Mouse (Mus musculus) midbrain, embryonic 13.5 days (tissue): ENCODE data around the gene Lrguk. TPM values are rescaled to one million over a fixed set of nuclear protein-coding genes. Genes with fewer than 3 reads are reported as not detected.

Experiments
- ATAC-seq: fragments of 200-750 bp; cut with Nextera tagmentation; 2 replicates; pipeline ENCODE4 v1.8.0; 2017; ENCODE audit warnings: mild to moderate bottlenecking, moderate TSS enrichment, moderate library complexity
- H3K27ac ChIP-seq: fragments of 300-500 bp; sonication (generic); 2 replicates; pipeline ENCODE4 v1.5.1; 2015; ENCODE audit warnings: inconsistent platforms, mild to moderate bottlenecking, moderate library complexity
- H3K27me3 ChIP-seq: fragments of 300-500 bp; sonication (generic); 2 replicates; pipeline ENCODE4 v1.6.1; 2015; ENCODE audit warnings: mild to moderate bottlenecking, inconsistent platforms
- H3K36me3 ChIP-seq: fragments of 300-500 bp; sonication (generic); 2 replicates; pipeline ENCODE4 v1.6.1; 2015; ENCODE audit warnings: mild to moderate bottlenecking, inconsistent platforms
- H3K4me1 ChIP-seq: fragments of 300-500 bp; sonication (generic); replicated peaks from 2 replicates; pipeline ENCODE4 v1.6.1; 2015; ENCODE audit warnings: inconsistent platforms
- H3K4me2 ChIP-seq: fragments of 300-500 bp; sonication (generic); replicated peaks from 2 replicates; pipeline ENCODE4 v1.6.1; 2015; ENCODE audit warnings: moderate library complexity, mild to moderate bottlenecking, inconsistent platforms
- H3K4me3 ChIP-seq: fragments of 300-500 bp; sonication (generic); replicated peaks from 2 replicates; pipeline ENCODE4 v1.5.1; 2015; ENCODE audit warnings: mild to moderate bottlenecking, inconsistent platforms
- H3K9ac ChIP-seq: fragments of 300-500 bp; sonication (generic); replicated peaks from 2 replicates; pipeline ENCODE4 v1.6.1; 2015; ENCODE audit warnings: mild to moderate bottlenecking, inconsistent platforms
- H3K9me3 ChIP-seq: fragments of 300-500 bp; sonication (generic); 2 replicates; pipeline ENCODE4 v1.6.1; 2016; ENCODE audit warnings: mild to moderate bottlenecking, inconsistent platforms
- WGBS: fragments of 180-500 bp; shearing (Covaris S2); methylation state at CpG from one replicate; pipeline ENCODE4 v1.1.7; 2015; 5-methylcytosine and 5-hydroxymethylcytosine counted together
- polyA plus RNA-seq: library from polyadenylated mRNA; unstranded; fragments of >200 nt; fragmentation: Nextera tagmentation; extraction: Ambion mirVana; gene quantifications from 2 replicates; pipeline ENCODE4 v1.2.1, GENCODE M21; 2015

Lrguk gene
- polyA plus RNA-seq, 1 experiment from 2014 or later: 0.52 TPM

- H3K9me3 ChIP-seq: no peaks in the 10 kb centered on the region
- H3K4me3 ChIP-seq: no peak overlapping the region
- ATAC-seq: peak; percentile 43; the same call in 1 of the 2 replicates
- peak overlapping the region; percentile 66 for H3K27ac ChIP-seq
- WGBS: 56% methylated on average over 18 of the region's 18 CpGs
- peaks cover 17% of the 10 kb centered on the region for H3K36me3 ChIP-seq
- H3K4me2 ChIP-seq: no peak overlapping the region; the same call in 1 of the 2 replicates
- H3K4me1 ChIP-seq: peaks cover 36% of the 10 kb centered on the region
- no peaks in the 10 kb centered on the region for H3K27me3 ChIP-seq
- no peak overlapping the region for H3K9ac ChIP-seq
Observed at GRCm38 (mm10) chr6:34153069-34154052, 124.1 kb downstream of the Lrguk start.

GRCm38 (mm10) chr6:34154202-34154601, 125.0 kb downstream of the Lrguk start:
- H3K4me2 ChIP-seq: no peak overlapping the region
- peak; percentile 53; the same call in 1 of the 2 replicates for ATAC-seq
- peaks cover 24% of the 10 kb centered on the region for H3K36me3 ChIP-seq
- H3K4me3 ChIP-seq: no peak overlapping the region
- WGBS: 47% methylated on average over 3 of the region's 3 CpGs
- no peaks in the 10 kb centered on the region for H3K9me3 ChIP-seq
- H3K27ac ChIP-seq: peak overlapping the region; percentile 66; the same call in 1 of the 2 replicates
- H3K9ac ChIP-seq: no peak overlapping the region
- H3K4me1 ChIP-seq: peaks cover 36% of the 10 kb centered on the region
- no peaks in the 10 kb centered on the region for H3K27me3 ChIP-seq

- Histone ChIP-seq H3K9me3 (no peaks in the 10 kb centered on the region), H3K36me3 (peaks cover 34% of the 10 kb centered on the region), H3K27ac (no peak overlapping the region), H3K27me3 (no peaks in the 10 kb centered on the region), H3K9ac (no peak overlapping the region), H3K4me2 (no peak overlapping the region), H3K4me3 (no peak overlapping the region), H3K4me1 (peaks cover 36% of the 10 kb centered on the region)
- WGBS: 94% methylated on average over 15 of the region's 15 CpGs
- ATAC-seq: no peak
Observed at GRCm38 (mm10) chr6:34155137-34155804, 126.0 kb downstream of the Lrguk start.

- no peak overlapping the region for H3K4me2 ChIP-seq
- peaks cover 42% of the 10 kb centered on the region for H3K36me3 ChIP-seq
- ATAC-seq: no peak
- H3K9me3 ChIP-seq: no peaks in the 10 kb centered on the region
- no peak overlapping the region for H3K4me3 ChIP-seq
- H3K4me1 ChIP-seq: peaks cover 36% of the 10 kb centered on the region
- no peak overlapping the region; the same call in 1 of the 2 replicates for H3K27ac ChIP-seq
- no peak overlapping the region for H3K9ac ChIP-seq
- no peaks in the 10 kb centered on the region for H3K27me3 ChIP-seq
- WGBS: 85% methylated on average over 5 of the region's 5 CpGs
Observed at GRCm38 (mm10) chr6:34156057-34156456, 126.8 kb downstream of the Lrguk start.

GRCm38 (mm10) chr6:34156841-34157748, 127.8 kb downstream of the Lrguk start:
- Histone ChIP-seq H3K4me3 (no peak overlapping the region), H3K9ac (no peak overlapping the region), H3K27me3 (no peaks in the 10 kb centered on the region), H3K9me3 (no peaks in the 10 kb centered on the region), H3K36me3 (peaks cover 51% of the 10 kb centered on the region), H3K27ac (no peak overlapping the region), H3K4me1 (peaks cover 36% of the 10 kb centered on the region), H3K4me2 (no peak overlapping the region)
- no peak for ATAC-seq
- WGBS: 78% methylated on average over 14 of the region's 14 CpGs

- Histone ChIP-seq H3K4me1 (peaks cover 8% of the 10 kb centered on the region), H3K4me3 (no peak overlapping the region), H3K36me3 (peaks cover 67% of the 10 kb centered on the region), H3K9me3 (no peaks in the 10 kb centered on the region), H3K27me3 (no peaks in the 10 kb centered on the region), H3K4me2 (no peak overlapping the region), H3K9ac (no peak overlapping the region), H3K27ac (no peak overlapping the region)
- no peak for ATAC-seq
- WGBS: 91% methylated on average over 23 of the region's 23 CpGs
Observed at GRCm38 (mm10) chr6:34159998-34160815, 131.0 kb downstream of the Lrguk start.

- Histone ChIP-seq H3K27me3 (no peaks in the 10 kb centered on the region), H3K4me3 (no peak overlapping the region), H3K9ac (no peak overlapping the region), H3K27ac (no peak overlapping the region), H3K4me1 (peaks cover 8% of the 10 kb centered on the region), H3K36me3 (peaks cover 74% of the 10 kb centered on the region), H3K9me3 (no peaks in the 10 kb centered on the region), H3K4me2 (no peak overlapping the region)
- WGBS: 97% methylated on average over 7 of the region's 7 CpGs
- no peak for ATAC-seq
Observed at GRCm38 (mm10) chr6:34160816-34161310, 131.6 kb downstream of the Lrguk start.

- no peaks in the 10 kb centered on the region for H3K27me3 ChIP-seq
- peaks cover 5% of the 10 kb centered on the region for H3K4me1 ChIP-seq
- no peak overlapping the region for H3K4me2 ChIP-seq
- no peak overlapping the region for H3K4me3 ChIP-seq
- peaks cover 80% of the 10 kb centered on the region for H3K36me3 ChIP-seq
- ATAC-seq: no peak
- H3K27ac ChIP-seq: no peak overlapping the region
- WGBS: 95% methylated on average over 7 of the region's 7 CpGs
- H3K9me3 ChIP-seq: no peaks in the 10 kb centered on the region
- H3K9ac ChIP-seq: no peak overlapping the region
Observed at GRCm38 (mm10) chr6:34161511-34161910, 132.3 kb downstream of the Lrguk start.

- Histone ChIP-seq H3K4me3 (no peak overlapping the region), H3K9ac (no peak overlapping the region), H3K27me3 (no peaks in the 10 kb centered on the region), H3K4me2 (no peak overlapping the region), H3K36me3 (peaks cover 81% of the 10 kb centered on the region), H3K9me3 (no peaks in the 10 kb centered on the region), H3K27ac (no peak overlapping the region), H3K4me1 (no peaks in the 10 kb centered on the region)
- ATAC-seq: no peak
- 82% methylated on average over 2 of the region's 2 CpGs for WGBS
Observed at GRCm38 (mm10) chr6:34162607-34163006, 133.4 kb downstream of the Lrguk start.

- Histone ChIP-seq H3K27me3 (no peaks in the 10 kb centered on the region), H3K4me3 (no peak overlapping the region), H3K4me2 (no peak overlapping the region), H3K27ac (no peak overlapping the region), H3K9ac (no peak overlapping the region), H3K36me3 (peaks cover 77% of the 10 kb centered on the region), H3K4me1 (no peaks in the 10 kb centered on the region), H3K9me3 (no peaks in the 10 kb centered on the region)
- no peak for ATAC-seq
- 93% methylated on average over 9 of the region's 9 CpGs for WGBS
Observed at GRCm38 (mm10) chr6:34163014-34163413, 133.8 kb downstream of the Lrguk start.

GRCm38 (mm10) chr6:34168834-34169233, 139.6 kb downstream of the Lrguk start:
- WGBS: 79% methylated on average over 3 of the region's 3 CpGs

More at GRCm38 (mm10) chr6:34168834-34169233, 139.6 kb downstream of the Lrguk start:
- ATAC-seq: no peak
- Histone ChIP-seq H3K9me3 (no peaks in the 10 kb centered on the region), H3K4me3 (no peak overlapping the region), H3K27me3 (no peaks in the 10 kb centered on the region), H3K9ac (no peak overlapping the region), H3K36me3 (peaks cover 47% of the 10 kb centered on the region), H3K4me1 (no peaks in the 10 kb centered on the region; the same call in 1 of the 2 replicates), H3K4me2 (no peak overlapping the region), H3K27ac (no peak overlapping the region)
